Mouse (Mus musculus) common myeloid progenitor, adult 5-6 weeks (primary cell): Measurements from ENCODE around the gene Slc35b4. TPM values are rescaled to one million over a fixed set of nuclear protein-coding genes. Genes with fewer than 3 reads are reported as not detected.

Experiments
- ATAC-seq: replicated peaks from 2 replicates; pipeline ENCODE4 v1.8.0; 2016; ENCODE audit warnings: low read depth, mild to moderate bottlenecking, moderate TSS enrichment, inconsistent platforms; ENCODE audit not compliant: poor library complexity, severe bottlenecking
- total RNA-seq: library from RNA; stranded (forward); fragments of 200-1000, 187-1606 nt; gene quantifications from 2 replicates; pipeline ENCODE4 v1.2.3, GENCODE M21; 2017

The Slc35b4 gene
- total RNA-seq, result 28.8 and 29.5 TPM in 2 replicates

DNA sequence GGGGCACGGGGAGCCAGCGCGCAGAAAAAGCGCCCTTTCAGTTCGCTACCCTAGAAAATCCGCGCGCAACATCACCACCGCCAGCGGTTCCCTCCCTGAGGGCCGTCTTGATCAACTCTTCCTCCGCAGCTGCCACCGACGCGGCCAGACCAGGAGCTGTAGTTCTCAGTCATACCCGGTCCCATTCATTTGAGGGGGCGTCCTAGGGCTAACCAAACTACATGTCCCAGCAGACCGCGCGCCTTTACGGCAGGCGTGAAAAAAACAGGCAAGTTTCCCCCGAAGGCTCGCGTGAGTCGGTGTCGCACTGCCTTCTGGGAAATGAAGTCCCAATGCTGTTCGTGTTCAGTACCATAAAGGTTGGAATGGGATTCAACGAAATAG is at the start of gene Slc35b4:
Gene Slc35b4, minus strand, starts transcription at position 248 of the 384 bp plus-strand sequence.
- peak; percentile 97 for ATAC-seq

DNA sequence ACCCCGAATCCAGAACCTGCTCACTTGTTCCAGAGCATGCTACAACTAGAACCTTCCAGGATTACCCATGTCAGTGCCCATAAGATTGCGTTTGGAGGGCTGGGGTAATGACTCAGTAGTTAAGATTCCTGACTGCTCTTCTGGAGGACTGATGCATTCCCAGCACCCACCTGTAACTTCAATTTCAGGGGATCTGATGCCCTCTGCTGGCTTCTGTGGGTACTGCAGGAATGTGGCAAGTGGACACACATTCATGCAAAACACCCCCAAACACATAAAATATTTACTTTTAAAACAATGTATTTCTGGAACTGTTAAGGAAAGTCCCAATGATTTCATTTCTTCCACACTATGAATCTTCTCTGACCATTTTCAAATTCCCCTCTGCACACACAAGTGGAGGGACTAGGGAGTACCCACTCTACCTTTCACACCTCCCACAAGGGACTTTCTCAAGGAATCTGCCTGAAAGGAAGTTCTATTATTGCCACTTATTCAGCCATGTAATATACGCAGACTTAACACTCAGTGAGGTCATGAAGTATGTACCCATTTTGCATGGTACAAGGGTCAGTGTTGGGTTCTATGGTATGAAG is 48.2 kb upstream of the Slc35b4 start:
- ATAC-seq, result no peak

- ATAC-seq, result peak; percentile 78
Measured at GRCm38 (mm10) chr6:34216450-34217319, 39.8 kb upstream of the Slc35b4 start.

GRCm38 (mm10) chr6:34205754-34206153 is 28.8 kb upstream of the Slc35b4 start:
- ATAC-seq, result no peak

GRCm38 (mm10) chr6:34204971-34205572 is 28.2 kb upstream of the Slc35b4 start:
- ATAC-seq, result 0 out of 2 replicates have a peak, but pooled peaks have one; percentile 39

DNA sequence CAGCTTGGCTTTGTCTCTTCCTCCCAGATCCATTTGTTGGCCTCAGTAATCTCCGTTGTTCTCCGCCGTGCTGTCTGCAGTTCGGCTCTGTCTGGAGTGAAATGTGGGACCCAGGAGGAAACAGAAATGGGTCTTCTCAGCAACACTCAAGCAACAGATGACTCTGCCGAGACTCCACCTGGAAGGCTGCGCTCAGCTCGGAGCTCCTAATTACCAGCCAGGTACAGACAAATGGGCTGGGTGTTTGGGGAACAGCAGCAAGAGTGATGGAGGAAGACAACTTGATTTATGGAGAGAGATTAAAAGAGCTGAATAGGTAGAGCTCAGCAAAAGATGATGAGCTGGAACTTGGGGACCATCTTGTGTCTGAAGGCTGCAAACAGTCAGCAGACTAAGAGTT is 26.6 kb upstream of the Slc35b4 start:
- no peak for ATAC-seq

- no peak for ATAC-seq
Measured at GRCm38 (mm10) chr6:34194981-34195380, 18.1 kb upstream of the Slc35b4 start.

DNA sequence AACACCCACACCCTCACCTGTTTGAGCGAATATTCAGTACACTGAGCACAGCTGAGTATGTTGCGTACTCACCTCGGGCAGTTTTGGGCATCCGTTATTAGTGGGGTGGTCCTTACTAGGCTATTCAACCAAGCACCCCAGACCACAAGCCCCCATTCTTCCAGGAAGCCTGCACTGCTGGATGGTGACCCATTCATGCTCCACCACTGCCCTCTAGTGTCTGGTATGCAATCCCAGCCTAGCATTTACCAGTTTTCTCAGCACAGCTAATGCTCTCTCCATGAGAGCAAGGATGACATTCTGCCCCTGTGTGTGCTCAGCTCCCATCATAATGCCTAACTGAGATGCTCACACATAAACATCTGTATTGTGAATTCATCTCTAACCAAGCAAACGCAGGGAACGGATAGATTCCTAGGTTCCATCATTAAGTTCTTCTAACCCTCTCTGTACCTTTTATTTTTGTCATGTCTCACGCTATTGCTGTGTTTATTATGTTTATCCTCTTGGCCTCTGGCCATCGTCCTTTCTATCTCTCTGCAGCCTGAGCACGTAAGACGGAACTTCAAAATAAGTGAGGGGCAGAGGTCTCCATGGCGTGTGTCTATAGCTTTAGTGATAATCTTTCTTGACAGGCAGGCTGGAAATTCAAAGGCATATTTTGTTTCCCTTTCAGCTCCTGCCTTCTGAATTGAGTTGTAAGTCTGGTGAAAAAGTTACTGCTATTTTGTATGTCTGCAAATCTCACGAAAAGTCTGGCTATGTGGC is 17.0 kb upstream of the Slc35b4 start:
- ATAC-seq, result peak; percentile 92

- no peak for ATAC-seq
Measured at GRCm38 (mm10) chr6:34191401-34191800, 14.5 kb upstream of the Slc35b4 start.

DNA sequence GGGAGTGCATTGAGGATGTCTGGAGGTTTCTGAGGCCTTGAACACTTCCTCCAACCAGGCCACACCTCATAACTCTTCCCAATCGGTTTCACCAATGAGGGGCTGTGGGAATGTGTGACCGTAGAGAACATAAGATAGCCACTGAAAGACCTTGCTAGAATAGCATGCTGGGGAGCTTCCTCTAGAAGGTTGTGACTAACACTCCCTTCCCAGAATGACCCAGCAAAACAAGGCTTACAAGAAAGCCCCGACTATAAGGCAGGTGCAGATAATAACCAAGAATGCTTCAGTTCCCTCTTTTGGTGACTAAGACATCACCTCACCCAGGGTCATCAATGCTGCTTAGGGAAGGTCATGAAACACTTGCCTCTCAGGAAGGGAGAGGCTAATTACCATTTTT is 12.6 kb upstream of the Slc35b4 start:
- ATAC-seq, result no peak

GRCm38 (mm10) chr6:34187986-34188599 is 11.2 kb upstream of the Slc35b4 start:
- ATAC-seq, result no peak

GRCm38 (mm10) chr6:34187273-34187863 is 10.5 kb upstream of the Slc35b4 start:
- no peak for ATAC-seq

GRCm38 (mm10) chr6:34183326-34183725 is 6.4 kb upstream of the Slc35b4 start:
- ATAC-seq, result no peak

GRCm38 (mm10) chr6:34181961-34182360 is 5.0 kb upstream of the Slc35b4 start:
- ATAC-seq, result no peak

DNA sequence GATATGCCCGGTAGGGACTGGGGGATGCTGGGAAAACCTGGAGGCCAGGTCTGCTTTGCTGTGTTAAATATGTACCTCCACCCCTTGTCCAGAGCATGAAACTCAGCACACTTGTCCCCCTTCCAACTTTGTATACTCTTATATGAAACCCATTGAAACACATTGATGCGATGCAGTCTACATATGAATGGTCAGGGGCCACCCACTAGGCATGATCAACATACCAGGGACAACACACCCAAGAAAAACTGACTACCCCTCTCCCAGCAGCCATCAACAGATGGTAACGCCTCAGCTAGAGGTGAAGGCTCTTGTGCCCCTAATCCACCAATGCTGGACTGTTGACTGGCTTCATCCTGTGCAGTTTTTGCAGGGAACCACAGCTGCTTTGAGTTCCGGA is 3.0 kb upstream of the Slc35b4 start:
- no peak for ATAC-seq

DNA sequence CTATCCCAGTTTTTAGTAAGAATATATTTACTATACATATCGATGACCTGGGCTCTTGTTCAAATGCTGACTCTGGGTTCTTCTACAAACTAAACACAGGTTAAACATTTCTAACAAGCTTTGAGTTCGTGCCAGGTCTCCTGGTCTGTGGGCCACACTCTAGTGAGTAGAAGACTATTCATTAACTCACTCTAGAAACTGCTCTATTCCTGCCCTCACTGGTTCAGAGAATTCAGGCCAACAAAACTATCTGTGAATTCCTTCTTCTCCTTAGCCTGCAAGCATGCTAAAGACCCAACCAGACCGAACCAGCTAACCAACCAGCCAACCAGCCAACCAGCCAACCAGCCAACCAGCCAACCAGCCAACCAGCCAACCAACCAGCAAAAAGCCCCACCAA is 2.1 kb upstream of the Slc35b4 start:
- ATAC-seq, result no peak

GRCm38 (mm10) chr6:34176111-34176863 is 624 bp downstream of the Slc35b4 start:
- peak; percentile 11 for ATAC-seq

DNA sequence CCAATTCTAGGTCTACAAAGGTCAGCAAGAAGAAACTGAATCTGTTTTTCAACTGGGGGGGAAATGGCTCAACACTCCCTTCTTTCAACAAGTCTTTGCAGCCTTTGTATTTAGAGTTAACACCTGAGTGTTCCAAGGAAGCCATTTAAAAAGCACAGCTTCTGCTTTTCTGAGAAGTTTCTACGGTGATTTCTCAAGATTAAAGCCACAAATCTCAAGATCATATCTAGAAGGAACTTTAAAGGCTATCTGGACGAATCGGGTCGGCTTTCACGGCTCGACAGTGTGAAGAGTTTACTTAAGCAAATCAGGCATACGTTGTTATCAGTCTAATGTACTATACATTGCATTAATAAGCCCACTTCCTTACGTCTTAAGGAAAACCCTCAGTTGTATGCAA is 2.2 kb downstream of the Slc35b4 start:
- ATAC-seq, result no peak

DNA sequence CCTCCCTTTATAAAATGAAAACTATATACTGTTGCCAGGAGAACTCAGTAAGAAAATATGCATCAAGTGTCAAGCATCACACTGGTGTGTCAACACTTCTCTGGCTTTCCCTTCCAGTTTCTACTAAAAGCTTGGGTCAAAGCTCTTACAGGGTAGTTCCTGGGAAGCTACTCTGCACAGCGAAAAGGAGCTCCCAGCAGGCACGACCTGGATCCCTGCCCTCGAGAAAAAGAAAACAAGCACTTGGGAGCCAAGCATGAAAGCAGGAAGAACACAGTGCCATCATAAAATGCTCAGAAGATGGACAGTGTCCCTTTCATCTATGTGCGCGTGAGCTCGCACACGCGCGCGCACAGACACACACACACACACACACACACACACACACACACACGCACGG is 3.7 kb downstream of the Slc35b4 start:
- ATAC-seq, result no peak
